Mouse (Mus musculus) midbrain, embryonic 15.5 days (tissue): Measurements from ENCODE around the gene Gpsm1. TPM values are rescaled to one million over a fixed set of nuclear protein-coding genes. Genes with fewer than 3 reads are reported as not detected.
A peak's percentile ranks its signal among the peaks of the same experiment; 100 is the strongest.

Experiments used
- ATAC-seq: fragments of 200-750 bp; cut with Nextera tagmentation; replicated peaks from 2 replicates; pipeline ENCODE4 v1.8.0; 2017; ENCODE audit warnings: moderate TSS enrichment
- H3K27ac ChIP-seq: fragments of 300-500 bp; sonication (generic); 2 replicates; pipeline ENCODE4 v1.5.1; 2015; ENCODE audit warnings: mild to moderate bottlenecking, inconsistent platforms
- H3K27me3 ChIP-seq: fragments of 300-500 bp; sonication (generic); replicated peaks from 2 replicates; pipeline ENCODE4 v1.6.1; 2015; ENCODE audit warnings: inconsistent platforms
- H3K36me3 ChIP-seq: fragments of 300-500 bp; sonication (generic); replicated peaks from 2 replicates; pipeline ENCODE4 v1.6.1; 2015; ENCODE audit warnings: inconsistent platforms
- H3K4me1 ChIP-seq: fragments of 300-500 bp; sonication (generic); 2 replicates; pipeline ENCODE4 v1.6.1; 2015; ENCODE audit warnings: inconsistent platforms
- H3K4me2 ChIP-seq: fragments of 300-500 bp; sonication (generic); 2 replicates; pipeline ENCODE4 v1.6.1; 2015; ENCODE audit warnings: inconsistent platforms, mild to moderate bottlenecking, moderate library complexity
- H3K4me3 ChIP-seq: fragments of 300-500 bp; sonication (generic); 2 replicates; pipeline ENCODE4 v1.5.1; 2015; ENCODE audit warnings: mild to moderate bottlenecking, inconsistent platforms
- H3K9ac ChIP-seq: fragments of 300-500 bp; sonication (generic); 2 replicates; pipeline ENCODE4 v1.6.1; 2015; ENCODE audit warnings: mild to moderate bottlenecking, inconsistent platforms
- H3K9me3 ChIP-seq: fragments of 300-500 bp; sonication (generic); 2 replicates; pipeline ENCODE4 v1.6.1; 2016; ENCODE audit warnings: inconsistent platforms
- WGBS: fragments of 180-500 bp; shearing (Covaris S2); methylation state at CpG from one replicate; pipeline ENCODE4 v1.1.7; 2015; ENCODE audit warnings: mixed read lengths; 5-methylcytosine and 5-hydroxymethylcytosine counted together
- polyA plus RNA-seq: library from polyadenylated mRNA; unstranded; fragments of >200 nt; fragmentation: Nextera tagmentation; extraction: Ambion mirVana; gene quantifications from 2 replicates; pipeline ENCODE4 v1.2.1, GENCODE M21; 2015

Gpsm1 gene
- polyA plus RNA-seq, 1 experiment from 2014 or later: 216 TPM

DNA sequence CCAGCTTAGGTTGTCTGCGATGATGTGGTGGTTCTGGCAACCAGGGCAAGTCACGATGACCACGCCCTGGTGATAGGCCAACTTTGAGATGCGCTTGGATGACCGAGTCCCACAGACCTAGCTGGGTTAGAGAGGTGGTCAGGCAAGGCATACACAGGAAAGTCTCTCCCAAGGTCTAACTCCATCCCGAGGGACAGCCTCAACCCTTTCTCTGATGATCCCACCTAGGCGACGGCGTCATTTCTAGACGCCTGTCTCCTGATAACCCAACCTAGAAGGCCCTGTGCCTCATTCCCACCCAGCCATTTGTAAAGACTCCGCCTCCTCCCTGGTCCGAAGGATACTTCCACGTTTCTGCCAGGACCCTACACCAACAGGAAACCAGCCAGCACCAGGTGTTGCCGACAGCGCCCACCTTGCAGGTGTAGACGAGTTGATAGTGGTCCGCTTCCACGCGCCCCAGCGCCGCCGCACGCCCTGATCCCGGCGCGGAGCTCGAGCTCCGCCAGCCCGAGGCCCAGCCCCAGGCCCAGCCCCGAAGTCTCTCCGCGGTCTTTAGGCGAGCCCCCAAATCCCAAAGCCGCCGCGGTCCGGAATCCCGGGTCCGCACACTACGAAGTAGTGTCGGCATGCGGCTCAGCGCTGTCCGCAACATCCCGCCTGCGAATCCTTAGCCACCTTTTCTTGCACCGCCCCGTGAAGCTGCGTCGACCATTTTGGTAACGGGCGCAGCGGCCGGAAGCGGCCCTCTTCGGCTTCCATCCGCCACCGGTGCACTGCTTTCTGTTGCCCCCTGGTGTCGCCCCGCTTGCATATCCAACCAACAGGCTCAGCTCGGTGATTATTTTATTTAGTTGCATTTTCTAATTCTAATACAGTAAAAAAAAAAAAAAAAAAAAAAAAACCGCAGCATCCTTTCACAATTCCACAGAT is 36.3 kb downstream of the Gpsm1 start, which contains the start of gene Dnlz:
TSS of gene Dnlz (minus strand) at position 753 of the 933 bp plus-strand sequence.
- 3% methylated on average over 62 of the region's 62 CpGs for WGBS
- Histone ChIP-seq H3K36me3 (peaks cover 11% of the 10 kb centered on the region), H3K9me3 (no peaks in the 10 kb centered on the region), H3K9ac (peak within 1 kb of the TSS; percentile 99), H3K4me1 (peaks cover 28% of the 10 kb centered on the region), H3K4me3 (peak within 1 kb of the TSS; percentile 91), H3K27ac (peak within 1 kb of the TSS; percentile 92), H3K4me2 (peak within 1 kb of the TSS; percentile 91), H3K27me3 (no peaks in the 10 kb centered on the region)
- ATAC-seq: peak; percentile 88

DNA sequence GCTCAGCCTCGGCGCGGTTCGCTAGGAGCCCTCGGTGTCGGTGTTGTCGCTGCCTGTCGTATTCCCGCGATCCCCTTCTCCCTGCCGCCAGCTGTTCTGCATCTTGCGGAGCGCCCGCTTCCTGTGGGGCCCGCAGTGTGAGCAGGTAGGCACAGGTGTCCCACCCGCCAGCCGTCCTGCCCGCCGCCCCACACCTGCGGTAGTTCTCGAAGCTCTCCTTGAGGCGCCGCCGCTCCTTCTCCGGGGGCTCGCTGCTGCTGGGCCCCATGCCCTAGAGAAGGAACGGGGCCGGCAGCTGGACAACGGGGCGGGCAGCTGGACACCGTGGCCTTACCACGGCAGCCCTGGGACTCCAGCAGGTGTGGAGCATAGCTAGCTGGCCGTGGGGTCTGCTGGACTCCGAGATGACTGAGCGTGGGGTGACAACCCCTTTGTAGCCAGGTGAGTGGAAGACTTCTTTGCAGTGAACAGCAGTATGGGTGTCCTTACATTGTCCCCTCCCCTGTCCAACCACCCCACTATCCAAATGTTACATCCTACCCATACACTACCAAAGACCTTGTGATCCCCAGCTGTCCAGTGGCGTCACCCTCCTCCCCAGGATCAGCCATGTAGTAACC is 37.1 kb downstream of the Gpsm1 start:
- Histone ChIP-seq H3K9ac (peak overlapping the region; percentile 99), H3K4me1 (peaks cover 28% of the 10 kb centered on the region), H3K9me3 (no peaks in the 10 kb centered on the region), H3K27ac (peak overlapping the region; percentile 92), H3K36me3 (peaks cover 5% of the 10 kb centered on the region; the same call in 1 of the 2 replicates), H3K4me2 (peak overlapping the region; percentile 91), H3K4me3 (peak overlapping the region; percentile 91), H3K27me3 (no peaks in the 10 kb centered on the region)
- ATAC-seq: peak; percentile 46
- WGBS: 2% methylated on average over 36 of the region's 36 CpGs

DNA sequence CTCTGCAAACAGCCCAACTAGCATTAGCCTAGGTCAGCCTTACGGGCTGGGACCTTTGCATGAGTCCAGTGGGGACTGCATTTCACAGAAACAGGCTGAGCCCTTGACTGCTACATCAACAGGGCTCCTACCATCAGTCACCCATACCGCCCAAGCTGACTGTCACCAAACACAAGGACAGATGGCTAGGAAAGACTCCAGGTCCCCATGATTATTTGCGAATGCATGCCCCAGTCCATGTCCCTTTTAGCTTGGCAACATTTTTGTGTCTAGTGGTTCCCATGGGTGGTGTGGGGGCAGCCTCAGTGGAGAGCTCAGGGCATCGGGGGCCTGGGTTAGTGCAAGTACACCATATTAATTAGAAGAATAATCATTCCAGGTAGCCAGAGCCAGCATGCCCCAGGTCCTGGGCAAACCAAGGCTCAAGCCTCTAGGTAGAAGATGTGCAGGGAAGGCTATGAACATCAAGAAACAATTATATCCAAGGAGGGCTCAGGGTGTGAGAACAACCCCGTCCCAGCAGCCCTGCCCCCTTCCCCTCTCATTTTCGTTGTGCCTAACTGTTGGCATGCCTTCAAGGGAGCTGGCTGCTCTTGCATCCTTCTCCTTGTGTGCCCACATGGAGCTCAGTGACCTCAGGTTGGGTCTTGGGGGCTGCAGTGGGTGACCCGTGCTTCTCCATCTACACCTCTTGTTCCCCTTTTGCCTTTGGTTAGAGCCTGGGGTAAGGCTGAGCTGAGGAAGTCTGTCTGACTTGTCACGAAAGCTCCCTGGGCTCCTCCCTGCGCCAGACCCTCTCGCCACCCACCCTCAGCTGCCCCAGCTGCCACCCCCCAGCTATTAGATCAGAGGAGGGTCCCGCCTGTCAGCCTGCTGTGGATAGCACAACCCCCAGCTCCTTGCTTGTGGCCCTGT is 38.0 kb downstream of the Gpsm1 start:
- peak overlapping the region; percentile 91 for H3K4me2 ChIP-seq
- peaks cover 28% of the 10 kb centered on the region for H3K4me1 ChIP-seq
- no peaks in the 10 kb centered on the region for H3K27me3 ChIP-seq
- H3K27ac ChIP-seq: no peak overlapping the region
- WGBS: 90% methylated on average over 11 of the region's 11 CpGs
- H3K9me3 ChIP-seq: no peaks in the 10 kb centered on the region
- ATAC-seq: no peak
- H3K9ac ChIP-seq: peak overlapping the region; percentile 99
- peaks cover 5% of the 10 kb centered on the region; the same call in 1 of the 2 replicates for H3K36me3 ChIP-seq
- H3K4me3 ChIP-seq: peak overlapping the region; percentile 91

DNA sequence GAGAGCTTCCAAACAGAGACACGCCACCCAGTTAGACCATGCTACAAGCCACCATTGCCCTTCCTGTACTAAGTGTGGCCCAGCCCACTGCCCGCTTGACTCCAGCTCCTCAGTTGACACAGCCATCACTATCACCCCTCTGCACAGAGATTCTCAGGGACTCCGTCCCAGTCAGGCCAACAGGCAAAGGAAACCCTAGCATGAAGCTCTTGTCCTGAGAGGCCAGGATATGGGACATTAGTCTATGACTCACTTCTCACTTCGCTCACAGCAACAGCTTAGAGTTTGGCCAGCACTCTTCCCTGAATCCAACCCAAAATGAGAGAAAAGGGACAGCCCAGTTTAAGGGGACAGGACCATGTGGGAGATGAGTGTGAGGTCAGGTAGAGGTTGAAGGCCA is 39.1 kb downstream of the Gpsm1 start:
- no peak for ATAC-seq
- H3K9ac ChIP-seq: no peak overlapping the region
- 95% methylated on average over 4 of the region's 4 CpGs for WGBS

DNA sequence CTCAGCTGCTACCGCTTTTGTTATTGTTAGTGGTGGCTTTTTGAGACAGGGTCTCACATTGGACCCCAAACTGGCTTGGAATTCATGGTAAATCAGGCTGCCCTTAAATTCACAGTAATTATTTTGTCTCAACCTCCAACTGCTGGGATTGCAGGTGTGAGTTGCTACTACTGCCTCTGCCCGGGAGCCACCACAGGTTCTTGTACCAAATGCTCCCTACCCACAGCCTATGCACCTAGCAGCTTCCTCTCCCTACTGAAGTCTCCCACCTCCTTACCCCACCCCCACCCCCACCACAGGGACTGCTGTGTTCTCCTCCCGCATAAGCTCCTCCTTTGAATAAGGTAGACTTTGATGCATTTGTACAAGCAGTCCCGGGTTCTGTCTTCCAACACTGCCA is 40.9 kb downstream of the Gpsm1 start:
- no peak for ATAC-seq
- 89% methylated on average over 4 of the region's 4 CpGs for WGBS
- H3K36me3 ChIP-seq: no peaks in the 10 kb centered on the region

More for the DNA sequence above, 39.1 kb downstream of the Gpsm1 start:
- Histone ChIP-seq H3K4me2 (no peak overlapping the region), H3K27me3 (no peaks in the 10 kb centered on the region), H3K4me3 (no peak overlapping the region), H3K9me3 (no peaks in the 10 kb centered on the region), H3K27ac (no peak overlapping the region), H3K4me1 (peaks cover 28% of the 10 kb centered on the region), H3K36me3 (no peaks in the 10 kb centered on the region)

DNA sequence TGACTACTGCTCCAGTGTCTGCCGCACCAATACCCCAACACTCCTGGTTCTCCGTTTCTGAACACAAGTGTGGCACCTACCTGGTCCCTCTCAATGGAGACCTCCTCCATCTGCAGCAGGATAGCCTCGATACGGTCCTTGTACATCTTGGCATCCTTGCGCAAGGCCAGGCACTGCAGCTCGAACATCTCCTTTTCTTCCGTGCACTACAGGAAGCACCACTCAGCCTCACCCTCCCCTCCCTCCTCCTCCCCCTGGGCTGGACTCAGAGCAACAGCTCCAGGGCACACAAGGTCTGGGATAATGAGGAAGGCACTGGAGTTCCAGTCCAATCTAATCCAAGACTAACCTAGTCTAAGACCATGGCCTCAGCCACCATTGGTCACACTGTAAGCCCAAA is 41.4 kb downstream of the Gpsm1 start:
- WGBS: 77% methylated on average over 7 of the region's 7 CpGs
- Histone ChIP-seq H3K36me3 (no peaks in the 10 kb centered on the region), H3K4me1 (peaks cover 16% of the 10 kb centered on the region), H3K27ac (no peak overlapping the region), H3K27me3 (no peaks in the 10 kb centered on the region), H3K9me3 (no peaks in the 10 kb centered on the region), H3K4me3 (no peak overlapping the region), H3K4me2 (no peak overlapping the region), H3K9ac (no peak overlapping the region)
- no peak for ATAC-seq

More for the DNA sequence above, 40.9 kb downstream of the Gpsm1 start:
- no peak overlapping the region for H3K9ac ChIP-seq
- no peak overlapping the region for H3K4me3 ChIP-seq
- H3K4me2 ChIP-seq: no peak overlapping the region
- no peaks in the 10 kb centered on the region for H3K27me3 ChIP-seq
- no peaks in the 10 kb centered on the region for H3K9me3 ChIP-seq
- no peak overlapping the region for H3K27ac ChIP-seq
- peaks cover 19% of the 10 kb centered on the region for H3K4me1 ChIP-seq

DNA sequence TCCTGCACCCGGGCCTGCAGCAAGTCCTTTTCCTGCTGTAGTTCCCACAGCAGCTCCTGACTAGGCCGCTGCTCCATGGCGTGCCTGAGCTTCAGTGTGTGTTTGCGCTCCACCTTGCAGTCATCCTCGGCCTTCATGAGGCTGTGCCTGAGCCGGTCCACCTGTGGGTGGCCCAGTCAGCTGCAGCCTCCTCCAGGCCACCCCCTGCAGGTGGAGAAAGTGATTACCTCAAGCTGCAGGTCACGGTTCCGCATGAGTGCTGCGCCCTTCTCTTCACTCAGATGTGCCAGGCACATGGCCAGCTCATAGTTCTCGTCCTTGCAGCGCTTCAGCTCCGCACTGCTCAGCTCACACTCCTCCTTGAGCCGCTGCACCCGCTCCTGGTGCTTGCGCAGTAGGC is 42.2 kb downstream of the Gpsm1 start:
- Histone ChIP-seq H3K4me2 (no peak overlapping the region), H3K27ac (no peak overlapping the region), H3K4me1 (peaks cover 15% of the 10 kb centered on the region), H3K4me3 (no peak overlapping the region), H3K36me3 (no peaks in the 10 kb centered on the region), H3K27me3 (no peaks in the 10 kb centered on the region), H3K9me3 (no peaks in the 10 kb centered on the region), H3K9ac (no peak overlapping the region)
- no peak for ATAC-seq
- 43% methylated on average over 15 of the region's 15 CpGs for WGBS

DNA sequence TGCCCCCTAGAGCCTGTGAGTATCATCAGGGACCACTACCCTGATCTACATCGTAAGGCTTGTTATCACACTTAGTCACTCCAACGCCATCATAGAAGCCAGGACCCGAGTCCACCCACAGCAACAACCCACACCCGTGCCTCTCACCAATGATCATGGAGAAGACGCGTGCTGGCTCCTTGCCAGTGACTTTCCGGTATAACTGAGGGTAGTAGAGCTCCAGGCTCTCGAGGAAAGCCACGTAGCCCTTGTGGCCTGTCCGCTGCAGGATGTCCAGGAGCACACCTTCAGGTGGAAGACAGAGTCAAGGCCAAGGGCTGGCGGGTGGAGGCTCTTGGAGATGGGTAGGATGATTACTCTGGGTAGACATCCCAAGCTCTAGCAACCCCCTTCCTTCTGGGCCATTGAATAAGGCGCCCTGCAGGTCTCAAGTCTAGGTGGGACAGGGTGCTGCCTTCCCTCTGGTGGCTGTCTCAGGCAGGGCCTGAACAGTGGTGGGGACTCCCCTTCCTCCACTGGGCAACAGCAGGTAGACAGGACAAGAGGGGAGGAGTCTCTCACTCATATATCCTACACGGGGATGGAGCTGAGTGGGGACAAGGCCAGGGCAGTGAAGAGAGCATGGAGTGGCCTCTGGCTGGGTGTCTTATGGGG is 43.5 kb downstream of the Gpsm1 start:
- ATAC-seq: no peak
- Histone ChIP-seq H3K36me3 (no peaks in the 10 kb centered on the region), H3K4me1 (peaks cover 2% of the 10 kb centered on the region), H3K9ac (no peak overlapping the region), H3K27ac (no peak overlapping the region), H3K9me3 (no peaks in the 10 kb centered on the region), H3K4me2 (no peak overlapping the region), H3K27me3 (no peaks in the 10 kb centered on the region), H3K4me3 (no peak overlapping the region)
- 89% methylated on average over 13 of the region's 13 CpGs for WGBS

DNA sequence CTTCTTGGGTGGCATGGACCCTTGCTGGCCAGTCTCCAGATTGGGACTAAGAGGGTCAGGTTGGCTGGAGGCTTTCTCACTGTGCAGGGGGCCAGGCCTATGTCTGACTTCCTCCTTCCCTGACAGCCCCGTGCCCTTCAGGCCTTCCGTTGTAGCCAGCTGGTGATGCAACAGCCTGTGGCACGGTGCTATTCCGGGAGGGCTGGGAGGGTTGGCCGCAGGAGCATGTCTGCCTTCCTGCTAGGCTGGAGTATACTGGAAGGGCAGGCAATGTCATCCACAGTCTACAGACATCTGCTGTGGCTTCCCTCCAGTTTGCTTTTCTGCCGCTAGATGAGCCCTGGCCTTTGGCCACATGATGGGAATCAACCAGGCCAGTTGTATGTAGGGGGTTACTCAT is 44.7 kb downstream of the Gpsm1 start:
- H3K36me3 ChIP-seq: 0 out of 2 replicates have a peak, but pooled peaks cover 5% of the 10 kb centered on the region
- no peak overlapping the region for H3K4me3 ChIP-seq
- H3K27me3 ChIP-seq: no peaks in the 10 kb centered on the region
- H3K9ac ChIP-seq: no peak overlapping the region
- H3K4me2 ChIP-seq: no peak overlapping the region
- no peak overlapping the region for H3K27ac ChIP-seq
- H3K4me1 ChIP-seq: no peaks in the 10 kb centered on the region
- no peak for ATAC-seq
- H3K9me3 ChIP-seq: no peaks in the 10 kb centered on the region
- 89% methylated on average over 6 of the region's 6 CpGs for WGBS

DNA sequence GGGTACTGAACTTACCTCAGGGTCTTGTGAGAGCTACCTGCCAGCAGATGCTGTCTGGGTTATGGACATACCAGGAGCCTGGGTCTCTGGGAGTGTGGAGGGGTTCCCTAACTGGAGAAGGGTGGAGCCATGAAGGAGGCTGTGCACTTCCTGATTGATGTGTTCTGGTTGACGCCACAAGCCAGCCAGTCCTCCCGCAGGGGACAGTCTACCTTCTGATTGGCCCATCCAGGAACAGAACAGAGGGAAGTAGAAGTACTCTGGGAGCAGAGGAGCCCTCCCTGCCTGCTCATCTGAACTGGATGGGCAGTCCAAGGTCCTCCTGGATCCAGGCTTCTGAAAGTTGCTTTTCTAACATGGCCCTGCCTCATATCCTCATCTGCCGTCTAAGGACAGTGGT is 45.5 kb downstream of the Gpsm1 start, which contains the start of gene Card9:
TSS of gene Card9 (minus strand) at position 147 of the 400 bp plus-strand sequence.
- WGBS: 57% methylated on average over 3 of the region's 3 CpGs
- H3K9ac ChIP-seq: no peak within 1 kb of the TSS
- ATAC-seq: no peak

DNA sequence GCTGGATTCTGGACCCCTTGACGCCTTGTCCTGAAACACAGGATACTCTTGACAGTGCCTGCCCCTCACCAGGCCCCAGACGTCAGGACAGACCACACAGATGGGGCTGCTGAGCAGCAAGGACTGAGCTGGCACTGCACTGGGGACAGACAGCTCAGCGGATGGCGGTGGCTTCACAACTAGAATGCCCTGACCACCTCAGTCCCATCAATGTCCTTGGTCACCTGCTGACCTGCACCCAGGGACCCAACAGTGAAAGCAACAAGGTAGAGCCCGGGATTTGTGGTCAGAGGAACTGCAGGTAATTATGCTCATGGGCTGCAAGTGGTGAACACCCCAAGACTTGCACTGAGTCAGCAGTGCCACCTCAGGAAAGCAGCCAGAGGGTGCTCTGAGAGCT is 47.7 kb downstream of the Gpsm1 start:
- Histone ChIP-seq H3K36me3 (peaks cover 28% of the 10 kb centered on the region; the same call in 1 of the 2 replicates), H3K9me3 (no peaks in the 10 kb centered on the region), H3K4me3 (no peak overlapping the region), H3K4me1 (no peaks in the 10 kb centered on the region), H3K27ac (no peak overlapping the region), H3K4me2 (no peak overlapping the region), H3K9ac (no peak overlapping the region), H3K27me3 (no peaks in the 10 kb centered on the region)
- ATAC-seq: no peak
- WGBS: 84% methylated on average over 5 of the region's 5 CpGs

More for the DNA sequence above, 45.5 kb downstream of the Gpsm1 start, which contains the start of gene Card9:
- H3K36me3 ChIP-seq: 0 out of 2 replicates have a peak, but pooled peaks cover 8% of the 10 kb centered on the region
- H3K27me3 ChIP-seq: no peaks in the 10 kb centered on the region
- no peaks in the 10 kb centered on the region for H3K9me3 ChIP-seq
- no peak within 1 kb of the TSS for H3K4me3 ChIP-seq
- no peak within 1 kb of the TSS for H3K4me2 ChIP-seq
- H3K4me1 ChIP-seq: no peaks in the 10 kb centered on the region
- H3K27ac ChIP-seq: no peak within 1 kb of the TSS
